Mouse (Mus musculus) thymus, adult 2 months (tissue): ENCODE data around the gene Exosc9.

Experiments used
- CTCF ChIP-seq: fragments of 200-500 bp; IDR thresholded peaks from 2 replicates; pipeline ENCODE4 v1.5.1; 2012; ENCODE audit warnings: mild to moderate bottlenecking, control low read depth, low read length, moderate library complexity, borderline replicate concordance; ENCODE audit not compliant: control insufficient read depth, poor library complexity, insufficient read depth; ENCODE audit errors: extremely low read depth
- POLR2A ChIP-seq: fragments of 200-500 bp; IDR thresholded peaks from 2 replicates; pipeline ENCODE4 v1.6.1; 2012; ENCODE audit warnings: mild to moderate bottlenecking, low read length, control low read depth, moderate library complexity; ENCODE audit not compliant: control insufficient read depth, poor library complexity, insufficient read depth; ENCODE audit errors: extremely low read depth

- TF ChIP-seq POLR2A (no peak), CTCF (no peak)
Observed at GRCm38 (mm10) chr3:36505809-36506735, 46.3 kb upstream of the Exosc9 start.
